Mouse (Mus musculus) heart, adult 9 months (tissue): ENCODE measurements around the gene Grik3.

Experiments
- DNase-seq, 2 experiments: peaks; one replicate each; pipeline ENCODE4 v3.0.0; 2022; ENCODE audit warnings: low spot score in 2 of 2

Gene Grik3

GRCm38 (mm10) chr4:125726241-125726640 is 235.7 kb downstream of the Grik3 start:
- DNase-seq = no peak

GRCm38 (mm10) chr4:125727030-125727429 is 236.5 kb downstream of the Grik3 start:
- no peak for DNase-seq

DNA sequence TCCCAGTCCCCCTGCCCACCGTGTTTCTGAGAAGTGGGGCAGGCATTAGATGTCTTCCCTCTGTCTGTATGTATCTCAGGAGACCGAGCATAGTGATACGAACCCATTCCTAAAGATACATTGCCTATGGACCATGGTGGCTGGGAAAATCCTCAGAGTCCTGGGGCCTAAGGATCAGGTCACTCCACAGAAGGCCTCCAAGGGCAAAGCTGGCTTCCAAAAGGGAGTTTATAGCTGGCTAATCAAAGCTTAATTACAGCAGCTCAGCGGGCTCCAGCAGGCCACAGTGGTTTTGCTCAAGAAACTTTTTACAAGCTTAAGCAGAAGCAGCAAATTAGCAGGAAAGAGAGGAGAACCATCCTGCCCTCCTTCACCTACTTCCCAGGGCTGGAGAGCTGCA is 237.1 kb downstream of the Grik3 start:
- DNase-seq = no peak

DNA sequence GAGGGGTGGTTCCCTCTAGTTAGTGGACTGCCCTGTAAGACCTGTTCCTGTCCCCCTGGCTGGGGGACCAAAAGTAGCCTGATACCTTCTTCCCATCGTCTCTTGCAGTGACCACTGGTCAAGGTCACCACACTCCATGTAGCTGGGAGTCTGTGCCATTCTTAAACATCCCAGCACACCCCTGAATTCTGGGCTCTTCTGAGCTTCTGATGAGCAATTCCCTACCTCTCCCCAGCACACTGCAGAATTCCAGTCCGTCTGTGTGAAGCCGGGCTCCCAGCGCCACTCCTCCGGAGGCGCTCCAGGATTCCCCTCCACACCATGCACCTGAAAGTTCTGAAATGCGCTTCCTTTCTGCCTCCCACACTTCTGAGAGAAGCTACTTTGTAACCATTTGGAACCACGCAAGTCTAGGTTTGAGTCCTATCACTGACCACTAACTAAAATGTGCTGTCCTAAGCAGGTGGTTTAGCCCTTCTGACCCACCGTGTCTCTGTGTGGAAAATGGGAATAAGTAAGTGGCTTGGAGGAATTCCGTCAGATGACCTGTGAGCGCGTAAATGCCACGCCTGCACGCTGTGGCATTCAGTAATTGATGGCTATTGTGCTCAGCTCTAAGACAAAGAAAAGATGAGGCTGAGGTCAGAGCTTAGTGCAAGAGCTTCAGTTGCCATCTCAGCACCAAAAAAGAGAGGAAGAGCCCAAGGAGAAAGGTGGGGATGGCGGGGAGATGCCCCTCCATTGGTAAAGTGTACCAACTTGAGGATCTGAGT is 237.8 kb downstream of the Grik3 start:
- DNase-seq = no peak

- DNase-seq = no peak
These were observed 239.1 kb downstream of the Grik3 start for GRCm38 (mm10) chr4:125729305-125730220.

GRCm38 (mm10) chr4:125730751-125731150 is 240.3 kb downstream of the Grik3 start:
- DNase-seq = no peak

- no peak for DNase-seq
These were observed 246.3 kb downstream of the Grik3 start for GRCm38 (mm10) chr4:125736783-125737182.

DNA sequence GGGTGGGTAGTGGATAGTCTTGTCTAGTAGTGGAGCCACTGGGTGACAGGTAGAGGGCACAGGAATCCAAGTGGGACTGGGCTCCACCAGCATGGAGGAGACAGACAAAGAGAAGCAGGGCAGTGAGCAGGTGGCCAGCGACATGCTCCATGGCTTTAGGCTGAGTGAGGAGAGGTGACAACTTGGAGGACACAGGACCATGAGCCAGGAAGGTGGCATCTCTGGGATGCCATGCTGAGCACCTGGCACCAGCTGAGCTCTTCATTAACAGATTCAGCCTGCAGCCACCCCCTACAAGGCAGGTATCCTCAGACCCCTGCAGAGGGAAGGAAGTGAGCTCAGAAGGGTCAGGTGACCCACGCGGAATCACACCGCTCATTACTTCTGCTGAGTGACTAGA is 248.3 kb downstream of the Grik3 start:
- no peak for DNase-seq

GRCm38 (mm10) chr4:125742162-125742571 is 251.7 kb downstream of the Grik3 start:
- no peak for DNase-seq

DNA sequence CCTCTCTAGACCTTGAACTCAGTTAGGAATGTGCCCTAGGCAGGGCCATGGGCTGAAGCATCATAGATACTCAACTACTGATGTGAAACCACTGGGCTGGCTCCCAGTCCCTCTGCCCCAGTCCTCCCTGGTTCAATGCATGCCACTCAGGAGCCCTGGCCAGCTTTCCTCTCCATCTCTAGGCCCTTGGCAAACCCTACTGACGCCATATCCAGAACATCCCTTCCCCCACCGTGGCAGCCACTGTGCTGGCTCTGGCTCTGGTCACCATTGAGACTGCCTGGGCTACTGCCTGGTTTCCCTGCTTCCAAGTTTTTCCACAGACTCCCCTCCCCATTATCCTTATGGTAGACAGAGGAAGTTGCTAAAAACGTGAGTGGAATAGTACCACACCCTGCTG is 255.4 kb downstream of the Grik3 start:
- DNase-seq = no peak

GRCm38 (mm10) chr4:125756393-125756792 is 265.9 kb downstream of the Grik3 start:
- DNase-seq = no peak

DNA sequence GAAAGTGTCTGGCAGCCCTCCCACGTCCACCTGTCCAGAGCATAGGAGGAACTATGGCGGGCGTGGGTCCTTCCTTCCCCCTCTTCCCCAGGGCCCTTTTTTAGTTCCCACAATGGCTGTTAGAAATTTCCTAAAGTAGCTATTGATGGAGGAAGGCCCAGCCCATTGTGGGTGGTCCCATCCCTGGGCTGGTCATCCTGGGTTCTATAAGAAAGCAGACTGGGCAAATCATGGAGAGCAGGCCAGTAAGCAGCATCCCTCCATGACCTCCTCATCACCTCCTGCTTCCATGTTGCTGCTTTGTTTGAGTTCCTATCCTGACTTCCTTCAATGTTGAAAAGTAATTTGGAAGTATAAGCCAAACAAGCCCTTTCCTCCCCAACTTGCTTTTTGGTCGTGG is 269.8 kb downstream of the Grik3 start:
- no peak for DNase-seq

GRCm38 (mm10) chr4:125763056-125763455 is 272.6 kb downstream of the Grik3 start:
- no peak for DNase-seq
